Mouse (Mus musculus): ENCODE results near the gene Slc26a3. TPM values are rescaled to one million over a fixed set of nuclear protein-coding genes. Genes with fewer than 3 reads are reported as not detected.
"Not testable (repeated sequence)": the region's sequence is repeated elsewhere in the genome, so short reads cannot be mapped to it uniquely, and the experiment has no call there.

The Slc26a3 gene
- polyA plus RNA-seq, 1 experiment from 2014 or later, result not detected

DNA sequence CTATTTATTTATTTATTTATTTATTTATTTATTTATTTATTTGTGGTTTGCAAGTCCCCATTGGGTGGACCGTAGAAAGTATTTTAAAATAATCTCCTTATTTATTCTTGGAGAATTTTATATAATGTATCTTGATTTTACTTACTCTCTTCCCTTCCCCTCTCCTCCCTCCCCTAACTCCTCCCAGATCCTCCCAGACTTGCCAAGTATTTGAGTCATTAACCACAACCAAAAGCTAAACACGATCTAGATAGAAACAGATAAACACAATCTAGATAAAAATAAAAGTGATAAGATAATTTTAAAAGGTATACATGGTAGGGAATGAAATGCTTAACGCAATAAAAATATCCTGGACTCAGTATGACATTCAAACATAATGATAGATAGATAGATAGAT is 58.7 kb downstream of the Slc26a3 start:
- WGBS, result 95% methylated on average over 3 of the region's 3 CpGs
- no peak overlapping the region for H3K4me2 ChIP-seq (ENCODE audit: low read length)
- H3K4me1 ChIP-seq (ENCODE audit: control insufficient read depth, insufficient read depth, low read length), result no peaks in the 10 kb centered on the region
- no peaks in the 10 kb centered on the region for H3K36me3 ChIP-seq (ENCODE audit: control insufficient read depth, insufficient read depth, low read length)
- no peak overlapping the region for H3K9ac ChIP-seq (replicated peaks; ENCODE audit: low read length)
- no peaks in the 10 kb centered on the region for H3K9me3 ChIP-seq (ENCODE audit: control insufficient read depth, low read length)
- no peak overlapping the region for H3K4me3 ChIP-seq (replicated peaks; ENCODE audit: low read depth, low read length)
- no peak overlapping the region for H3K27ac ChIP-seq (replicated peaks; ENCODE audit: low read depth, low read length)
- no peaks in the 10 kb centered on the region for H3K27me3 ChIP-seq (ENCODE audit: control insufficient read depth, insufficient read depth, low read length)
- no peak for DNase-seq
- no peak for ATAC-seq (ENCODE audit: low FRiP score, low TSS enrichment)

DNA sequence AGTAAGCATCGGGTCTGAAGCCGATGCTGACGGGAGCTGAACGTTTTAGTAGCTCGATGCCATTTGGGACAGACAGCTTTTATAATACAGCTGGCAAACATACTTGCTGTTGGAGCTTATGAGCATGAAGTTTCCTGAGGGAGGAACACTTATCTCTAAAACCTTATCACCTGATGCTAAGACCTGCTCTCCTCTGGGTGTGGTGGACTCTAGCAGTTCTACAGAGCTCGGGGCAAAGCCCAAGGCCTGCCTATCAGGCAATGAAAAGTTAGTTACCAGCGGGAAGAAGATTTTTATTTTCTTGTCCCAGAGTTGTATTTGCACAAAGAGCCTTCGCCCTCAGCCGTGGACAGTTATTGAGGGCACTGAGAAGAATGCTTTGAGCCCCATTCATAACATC is 65.6 kb downstream of the Slc26a3 start:
- Histone ChIP-seq H3K4me1 (ENCODE audit: control insufficient read depth, insufficient read depth, low read length) (no peaks in the 10 kb centered on the region), H3K4me3 (replicated peaks; ENCODE audit: low read depth, low read length) (no peak overlapping the region), H3K4me2 (ENCODE audit: low read length) (no peak overlapping the region), H3K36me3 (ENCODE audit: control insufficient read depth, insufficient read depth, low read length) (no peaks in the 10 kb centered on the region), H3K9ac (replicated peaks; ENCODE audit: low read length) (no peak overlapping the region), H3K9me3 (ENCODE audit: control insufficient read depth, low read length) (no peaks in the 10 kb centered on the region), H3K27me3 (ENCODE audit: control insufficient read depth, insufficient read depth, low read length) (no peaks in the 10 kb centered on the region), H3K27ac (replicated peaks; ENCODE audit: low read depth, low read length) (no peak overlapping the region)
- no peak for ATAC-seq (ENCODE audit: low FRiP score, low TSS enrichment)
- DNase-seq, result no peak
- 89% methylated on average over 9 of the region's 9 CpGs for WGBS

DNA sequence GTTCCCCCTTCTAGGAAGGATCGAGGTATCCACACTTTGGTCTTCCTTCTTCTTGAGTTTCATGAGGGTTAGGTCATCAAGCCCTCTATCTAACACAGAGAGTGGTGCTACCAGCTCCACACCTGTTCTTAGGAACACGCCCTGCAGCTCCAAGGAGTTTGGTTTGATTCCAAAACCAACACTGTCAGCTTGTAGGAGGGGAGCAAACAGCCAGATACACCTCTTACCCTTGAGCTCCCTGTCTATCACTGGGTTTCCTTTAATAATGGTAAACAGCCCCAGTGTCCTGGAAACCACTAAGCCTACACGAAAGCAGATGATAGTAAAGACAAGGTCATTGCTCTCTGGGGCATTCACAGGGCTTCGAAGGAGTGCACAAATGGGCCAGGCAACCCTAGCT is 67.8 kb downstream of the Slc26a3 start:
- DNase-seq, result no peak
- Histone ChIP-seq H3K4me1 (ENCODE audit: control insufficient read depth, insufficient read depth, low read length) (no peaks in the 10 kb centered on the region), H3K9ac (replicated peaks; ENCODE audit: low read length) (no peak overlapping the region), H3K27me3 (ENCODE audit: control insufficient read depth, insufficient read depth, low read length) (no peaks in the 10 kb centered on the region), H3K9me3 (ENCODE audit: control insufficient read depth, low read length) (no peaks in the 10 kb centered on the region), H3K27ac (replicated peaks; ENCODE audit: low read depth, low read length) (no peak overlapping the region), H3K4me2 (ENCODE audit: low read length) (no peak overlapping the region), H3K4me3 (replicated peaks; ENCODE audit: low read depth, low read length) (no peak overlapping the region), H3K36me3 (ENCODE audit: control insufficient read depth, insufficient read depth, low read length) (no peaks in the 10 kb centered on the region)
- 84% methylated on average over 4 of the region's 4 CpGs for WGBS
- no peak for ATAC-seq (ENCODE audit: low FRiP score, low TSS enrichment)

DNA sequence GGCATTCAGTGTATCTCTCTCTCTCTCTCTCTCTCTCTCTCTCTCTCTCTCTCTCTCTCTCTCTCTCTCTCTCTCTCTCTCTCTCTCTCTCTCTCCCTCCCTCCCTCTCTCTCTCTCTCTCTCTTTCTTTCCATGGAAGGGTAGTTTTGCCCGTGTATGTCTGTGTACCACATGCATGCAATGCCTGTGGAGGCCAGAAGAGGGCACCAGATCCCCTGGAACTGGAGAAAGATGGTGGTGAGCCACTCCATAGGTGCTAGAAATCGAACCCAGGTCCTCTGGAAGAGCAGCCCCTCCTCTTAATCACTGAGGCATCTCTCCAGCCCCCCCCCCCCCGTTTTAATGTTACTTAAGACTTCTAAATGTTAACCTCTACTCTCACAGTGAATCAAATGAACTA is 69.6 kb downstream of the Slc26a3 start:
- not testable (repeated sequence) for H3K4me2 ChIP-seq (ENCODE audit: low read length); H3K27ac ChIP-seq (replicated peaks; ENCODE audit: low read depth, low read length); H3K4me3 ChIP-seq (replicated peaks; ENCODE audit: low read depth, low read length); H3K9ac ChIP-seq (replicated peaks; ENCODE audit: low read length); H3K36me3 ChIP-seq (ENCODE audit: control insufficient read depth, insufficient read depth, low read length); DNase-seq; H3K9me3 ChIP-seq (ENCODE audit: control insufficient read depth, low read length); ATAC-seq (ENCODE audit: low FRiP score, low TSS enrichment); H3K4me1 ChIP-seq (ENCODE audit: control insufficient read depth, insufficient read depth, low read length); H3K27me3 ChIP-seq (ENCODE audit: control insufficient read depth, insufficient read depth, low read length)
- WGBS, result 37% methylated on average over 3 of the region's 3 CpGs

DNA sequence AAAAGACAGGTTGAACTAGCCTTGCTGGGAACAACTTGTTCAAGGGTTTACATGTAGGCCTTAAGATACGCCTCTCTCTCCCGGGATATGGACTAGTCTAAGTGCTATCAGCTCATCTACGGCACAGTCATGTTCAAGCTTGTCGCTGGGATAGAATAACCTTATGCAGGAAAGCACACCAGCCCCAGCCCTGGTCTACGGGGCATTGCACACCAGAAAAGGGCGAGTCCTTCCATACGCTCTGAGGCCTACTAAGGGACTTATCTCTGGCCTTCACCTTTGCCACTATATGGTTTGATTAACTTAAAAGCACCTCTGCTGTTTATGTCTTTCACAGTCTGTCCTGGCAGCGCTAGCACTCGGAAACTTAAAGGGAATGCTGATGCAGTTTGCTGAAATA is 70.7 kb downstream of the Slc26a3 start:
- WGBS, result 94% methylated on average over 9 of the region's 9 CpGs
- no peaks in the 10 kb centered on the region for H3K36me3 ChIP-seq (ENCODE audit: control insufficient read depth, insufficient read depth, low read length)
- no peak overlapping the region for H3K27ac ChIP-seq (replicated peaks; ENCODE audit: low read depth, low read length)
- no peak overlapping the region for H3K4me3 ChIP-seq (replicated peaks; ENCODE audit: low read depth, low read length)
- H3K9me3 ChIP-seq (ENCODE audit: control insufficient read depth, low read length), result no peaks in the 10 kb centered on the region
- no peaks in the 10 kb centered on the region for H3K4me1 ChIP-seq (ENCODE audit: control insufficient read depth, insufficient read depth, low read length)
- no peak for DNase-seq
- no peak overlapping the region for H3K9ac ChIP-seq (replicated peaks; ENCODE audit: low read length)
- H3K27me3 ChIP-seq (ENCODE audit: control insufficient read depth, insufficient read depth, low read length), result no peaks in the 10 kb centered on the region
- no peak for ATAC-seq (ENCODE audit: low FRiP score, low TSS enrichment)
- no peak overlapping the region for H3K4me2 ChIP-seq (ENCODE audit: low read length)

DNA sequence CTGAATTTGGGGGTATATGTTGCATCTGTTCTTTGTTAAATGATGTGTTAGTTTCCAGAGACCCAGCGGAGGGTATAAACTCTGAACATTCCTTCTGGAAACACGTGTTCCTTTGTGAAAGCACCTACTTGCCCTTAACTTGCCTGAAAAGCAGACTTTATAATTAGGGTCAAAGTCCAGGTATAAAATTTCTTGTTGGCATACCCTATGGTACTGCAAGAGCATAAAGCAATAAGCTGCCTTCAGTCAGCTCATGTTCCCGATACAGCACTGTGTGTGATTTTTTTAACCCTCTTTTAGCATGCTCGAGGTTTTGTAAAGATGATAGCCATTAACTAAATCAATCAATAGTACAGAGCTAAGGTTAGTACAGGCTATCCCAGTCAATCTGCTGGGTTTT is 71.9 kb downstream of the Slc26a3 start:
- 87% methylated on average over 4 of the region's 4 CpGs for WGBS
- Histone ChIP-seq H3K4me2 (ENCODE audit: low read length) (no peak overlapping the region), H3K9ac (replicated peaks; ENCODE audit: low read length) (no peak overlapping the region), H3K27me3 (ENCODE audit: control insufficient read depth, insufficient read depth, low read length) (no peaks in the 10 kb centered on the region), H3K36me3 (ENCODE audit: control insufficient read depth, insufficient read depth, low read length) (no peaks in the 10 kb centered on the region), H3K4me1 (ENCODE audit: control insufficient read depth, insufficient read depth, low read length) (no peaks in the 10 kb centered on the region), H3K27ac (replicated peaks; ENCODE audit: low read depth, low read length) (no peak overlapping the region), H3K9me3 (ENCODE audit: control insufficient read depth, low read length) (no peaks in the 10 kb centered on the region), H3K4me3 (replicated peaks; ENCODE audit: low read depth, low read length) (no peak overlapping the region)
- ATAC-seq (ENCODE audit: low FRiP score, low TSS enrichment) (no peak), DNase-seq (no peak)

DNA sequence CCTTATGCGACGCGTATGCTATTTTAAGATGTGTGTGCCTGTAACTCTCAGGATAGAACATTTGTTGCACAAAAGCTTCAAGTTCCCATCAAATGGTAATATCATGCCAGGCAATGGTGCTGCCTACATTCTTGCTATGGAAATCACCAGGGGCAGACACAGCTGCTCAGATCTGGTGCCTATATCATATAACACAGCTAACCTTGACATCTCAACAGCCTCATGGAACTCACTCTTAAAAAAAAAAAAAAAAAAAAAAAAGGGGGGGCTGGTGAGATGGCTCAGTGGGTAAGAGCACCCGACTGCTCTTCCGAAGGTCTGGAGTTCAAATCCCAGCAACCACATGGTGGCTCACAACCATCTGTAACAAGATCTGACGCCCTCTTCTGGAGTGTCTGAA is 87.5 kb downstream of the Slc26a3 start:
- 89% methylated on average over 4 of the region's 6 CpGs for WGBS
- not testable (repeated sequence) for H3K9me3 ChIP-seq (ENCODE audit: control insufficient read depth, low read length); H3K4me1 ChIP-seq (ENCODE audit: control insufficient read depth, insufficient read depth, low read length); H3K36me3 ChIP-seq (ENCODE audit: control insufficient read depth, insufficient read depth, low read length); H3K4me2 ChIP-seq (ENCODE audit: low read length); H3K27ac ChIP-seq (replicated peaks; ENCODE audit: low read depth, low read length); H3K9ac ChIP-seq (replicated peaks; ENCODE audit: low read length); H3K27me3 ChIP-seq (ENCODE audit: control insufficient read depth, insufficient read depth, low read length); H3K4me3 ChIP-seq (replicated peaks; ENCODE audit: low read depth, low read length); DNase-seq; ATAC-seq (ENCODE audit: low FRiP score, low TSS enrichment)

DNA sequence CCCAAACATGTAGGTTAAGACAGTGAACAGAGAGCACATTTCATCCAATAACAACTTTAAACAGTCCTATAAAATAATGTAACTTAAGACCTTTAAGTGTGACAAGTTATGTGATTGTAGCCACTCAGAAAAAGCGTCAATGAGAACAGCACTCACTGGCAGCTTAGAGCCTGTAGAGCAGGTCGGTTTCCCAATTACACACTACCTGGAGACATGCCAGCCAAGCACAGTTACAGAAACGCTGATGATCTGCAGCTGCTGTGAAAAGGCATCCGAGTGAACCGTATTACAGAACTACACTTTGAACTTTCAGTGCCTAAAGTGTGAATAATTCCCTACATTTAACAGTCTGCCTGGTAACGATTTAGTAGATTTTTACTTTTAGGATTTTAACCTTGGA is 95.8 kb downstream of the Slc26a3 start:
- Histone ChIP-seq H3K27ac (replicated peaks; ENCODE audit: low read depth, low read length) (no peak overlapping the region), H3K36me3 (ENCODE audit: control insufficient read depth, insufficient read depth, low read length) (peaks cover 46% of the 10 kb centered on the region), H3K27me3 (ENCODE audit: control insufficient read depth, insufficient read depth, low read length) (no peaks in the 10 kb centered on the region), H3K4me3 (replicated peaks; ENCODE audit: low read depth, low read length) (no peak overlapping the region), H3K9me3 (ENCODE audit: control insufficient read depth, low read length) (no peaks in the 10 kb centered on the region), H3K9ac (replicated peaks; ENCODE audit: low read length) (no peak overlapping the region), H3K4me2 (ENCODE audit: low read length) (no peak overlapping the region), H3K4me1 (ENCODE audit: control insufficient read depth, insufficient read depth, low read length) (no peaks in the 10 kb centered on the region)
- peak; percentile 7 for DNase-seq
- ATAC-seq (ENCODE audit: low FRiP score, low TSS enrichment), result no peak
- 88% methylated on average over 6 of the region's 6 CpGs for WGBS

DNA sequence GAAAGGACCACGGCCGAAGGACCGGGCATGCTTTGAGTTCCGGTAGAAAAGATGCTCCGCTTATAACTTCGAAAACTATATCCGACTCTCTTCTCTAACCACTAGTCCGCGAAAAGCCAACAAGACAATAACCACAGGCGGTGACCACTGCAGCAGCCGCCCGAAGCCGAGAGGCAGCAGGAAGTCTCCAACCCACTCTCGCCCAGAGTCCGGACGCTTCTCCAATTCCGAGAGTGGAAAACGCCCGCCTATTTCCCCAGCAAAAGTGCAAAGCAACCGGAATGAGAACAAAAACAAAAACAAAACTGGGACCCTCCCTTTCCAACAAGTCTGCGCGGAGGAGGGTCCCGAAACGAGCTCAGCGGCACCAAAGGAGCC is 108.3 kb downstream of the Slc26a3 start:
- peak overlapping the region; percentile 94 for H3K4me3 ChIP-seq (replicated peaks; ENCODE audit: low read depth, low read length)
- H3K9me3 ChIP-seq (ENCODE audit: control insufficient read depth, low read length), result no peaks in the 10 kb centered on the region
- H3K27ac ChIP-seq (replicated peaks; ENCODE audit: low read depth, low read length), result peak overlapping the region; percentile 96
- 1% methylated on average over 25 of the region's 25 CpGs for WGBS
- H3K4me2 ChIP-seq (ENCODE audit: low read length), result peak overlapping the region; percentile 82
- peaks cover 7% of the 10 kb centered on the region for H3K36me3 ChIP-seq (ENCODE audit: control insufficient read depth, insufficient read depth, low read length)
- ATAC-seq (ENCODE audit: low FRiP score, low TSS enrichment), result peak; percentile 22; the same call in 1 of the 2 replicates
- H3K9ac ChIP-seq (replicated peaks; ENCODE audit: low read length), result peak overlapping the region; percentile 83
- peaks cover 15% of the 10 kb centered on the region for H3K4me1 ChIP-seq (ENCODE audit: control insufficient read depth, insufficient read depth, low read length)
- no peaks in the 10 kb centered on the region for H3K27me3 ChIP-seq (ENCODE audit: control insufficient read depth, insufficient read depth, low read length)
- DNase-seq, result no peak

Measured in midbrain, embryonic 14.5 days (tissue).